Mouse (Mus musculus): Measurements from ENCODE around the gene Ubxn11. TPM values are rescaled to one million over a fixed set of nuclear protein-coding genes. Genes with fewer than 3 reads are reported as not detected.
A peak's percentile ranks its signal among the peaks of the same experiment; 100 is the strongest.

Ubxn11 gene
- total RNA-seq, 2 experiments from 2014 or later: 0.71 to 1.9 TPM

- TF ChIP-seq CTCF (IDR thresholded peaks at IDR 0.05): no peak
- no peak overlapping the region for H3K4me3 ChIP-seq
Measured at GRCm38 (mm10) chr4:134068793-134069580, 33.4 kb upstream of the Ubxn11 start.

GRCm38 (mm10) chr4:134078694-134079093 lies 23.7 kb upstream of the Ubxn11 start:
- intact Hi-C loops (cut with DNase I): loop anchor here (5.0 kb wide), 1 partner anchor 41 kb away; no protein-coding TSS in a partner anchor
- Histone ChIP-seq H3K4me3 (no peak overlapping the region), H3K27ac (no peak overlapping the region)
- TF ChIP-seq CTCF (IDR thresholded peaks at IDR 0.05): peak; percentile 62
- peak; percentile 48 for DNase-seq

More at GRCm38 (mm10) chr4:134068793-134069580, 33.4 kb upstream of the Ubxn11 start:
- H3K27ac ChIP-seq: no peak overlapping the region
- intact Hi-C loops (cut with DNase I): no loop called here
- DNase-seq: no peak

GRCm38 (mm10) chr4:134080674-134081073 lies 21.7 kb upstream of the Ubxn11 start:
- no peak for TF ChIP-seq CTCF (IDR thresholded peaks at IDR 0.05)
- no peak for DNase-seq
- intact Hi-C loops (cut with DNase I): no loop called here

GRCm38 (mm10) chr4:134081730-134082386 lies 20.5 kb upstream of the Ubxn11 start:
- DNase-seq: peak; percentile 48
- H3K27ac ChIP-seq: no peak overlapping the region
- intact Hi-C loops (cut with DNase I): no loop called here
- TF ChIP-seq CTCF (IDR thresholded peaks at IDR 0.05): no peak
- peak overlapping the region; percentile 67 for H3K4me3 ChIP-seq

More at GRCm38 (mm10) chr4:134080674-134081073, 21.7 kb upstream of the Ubxn11 start:
- Histone ChIP-seq H3K27ac (no peak overlapping the region), H3K4me3 (no peak overlapping the region)

- DNase-seq: peak; percentile 4
- TF ChIP-seq CTCF (IDR thresholded peaks at IDR 0.05): no peak
- Histone ChIP-seq H3K27ac (no peak overlapping the region), H3K4me3 (peak overlapping the region; percentile 67)
- intact Hi-C loops (cut with DNase I): no loop called here
Measured at GRCm38 (mm10) chr4:134082460-134082859, 19.9 kb upstream of the Ubxn11 start.

GRCm38 (mm10) chr4:134084999-134085398 lies 17.4 kb upstream of the Ubxn11 start:
- intact Hi-C loops (cut with DNase I): loop anchor here (5.0 kb wide), 1 partner anchor 153 kb away; no protein-coding TSS in a partner anchor

GRCm38 (mm10) chr4:134087412-134087811 lies 15.0 kb upstream of the Ubxn11 start:
- Histone ChIP-seq H3K27ac (no peak overlapping the region), H3K4me3 (no peak overlapping the region)
- TF ChIP-seq CTCF (IDR thresholded peaks at IDR 0.05): peak; percentile 74
- intact Hi-C loops (cut with DNase I): loop anchor here (2.0 to 5.0 kb wide), 2 partner anchors 53 to 155 kb away; no protein-coding TSS in a partner anchor
- DNase-seq: peak; percentile 43

More at GRCm38 (mm10) chr4:134084999-134085398, 17.4 kb upstream of the Ubxn11 start:
- DNase-seq: no peak
- no peak for TF ChIP-seq CTCF (IDR thresholded peaks at IDR 0.05)
- H3K4me3 ChIP-seq: no peak overlapping the region
- no peak overlapping the region for H3K27ac ChIP-seq

- no peak for TF ChIP-seq CTCF (IDR thresholded peaks at IDR 0.05)
- DNase-seq: no peak
- Histone ChIP-seq H3K27ac (no peak overlapping the region), H3K4me3 (no peak overlapping the region)
- intact Hi-C loops (cut with DNase I): loop anchor here (5.0 kb wide), 1 partner anchor 157 kb away; no protein-coding TSS in a partner anchor
Measured at GRCm38 (mm10) chr4:134089029-134089428, 13.3 kb upstream of the Ubxn11 start.

- intact Hi-C loops (cut with DNase I): no loop called here
- no peak overlapping the region for H3K27ac ChIP-seq
Measured at GRCm38 (mm10) chr4:134090521-134091224, 11.7 kb upstream of the Ubxn11 start.

GRCm38 (mm10) chr4:134091225-134091529 lies 11.2 kb upstream of the Ubxn11 start:
- H3K27ac ChIP-seq: no peak overlapping the region
- no peak for DNase-seq
- intact Hi-C loops (cut with DNase I): no loop called here
- TF ChIP-seq CTCF (IDR thresholded peaks at IDR 0.05): no peak
- no peak overlapping the region for H3K4me3 ChIP-seq

More at GRCm38 (mm10) chr4:134090521-134091224, 11.7 kb upstream of the Ubxn11 start:
- DNase-seq: peak; percentile 5
- no peak overlapping the region for H3K4me3 ChIP-seq
- TF ChIP-seq CTCF (IDR thresholded peaks at IDR 0.05): no peak

GRCm38 (mm10) chr4:134092382-134093288 lies 9.7 kb upstream of the Ubxn11 start:
- DNase-seq: peak; percentile 69
- intact Hi-C loops (cut with DNase I): no loop called here
- H3K27ac ChIP-seq: no peak overlapping the region
- no peak overlapping the region for H3K4me3 ChIP-seq
- peak; percentile 81 for TF ChIP-seq CTCF (IDR thresholded peaks at IDR 0.05)
